Mouse (Mus musculus) neural tube, embryonic 11.5 days (tissue): ENCODE results near the gene E130114P18Rik. TPM values are rescaled to one million over a fixed set of nuclear protein-coding genes. Genes with fewer than 3 reads are reported as not detected.

Experiments used
- ATAC-seq: fragments of 200-750 bp; cut with Nextera tagmentation; 2 replicates; pipeline ENCODE4 v1.8.0; 2017; ENCODE audit warnings: moderate number of reproducible peaks, mild to moderate bottlenecking, moderate TSS enrichment, moderate library complexity; ENCODE audit not compliant: insufficient read depth, low FRiP score, low TSS enrichment
- DNase-seq: peaks from one replicate; pipeline ENCODE4 v3.0.0-alpha.2; 2015; ENCODE audit warnings: low spot score
- H3K27ac ChIP-seq: fragments of 300-500 bp; sonication (generic); 2 replicates; pipeline ENCODE4 v1.5.1; 2014; ENCODE audit warnings: low read depth, mild to moderate bottlenecking, low read length
- H3K27me3 ChIP-seq: fragments of 300-500 bp; sonication (generic); 2 replicates; pipeline ENCODE4 v1.6.1; 2014; ENCODE audit warnings: mild to moderate bottlenecking, low read length, mixed read lengths; ENCODE audit not compliant: control insufficient read depth, insufficient read depth
- H3K36me3 ChIP-seq: fragments of 300-500 bp; sonication (generic); 2 replicates; pipeline ENCODE4 v1.6.1; 2014; ENCODE audit warnings: mild to moderate bottlenecking, low read length, moderate library complexity, mixed read lengths; ENCODE audit not compliant: control insufficient read depth, insufficient read depth
- H3K4me1 ChIP-seq: fragments of 300-500 bp; sonication (generic); 2 replicates; pipeline ENCODE4 v1.6.1; 2014; ENCODE audit warnings: low read length, mixed read lengths; ENCODE audit not compliant: control insufficient read depth, insufficient read depth
- H3K4me2 ChIP-seq: fragments of 300-500 bp; sonication (generic); 2 replicates; pipeline ENCODE4 v1.6.1; 2014; ENCODE audit warnings: low read depth, mild to moderate bottlenecking, moderate library complexity
- H3K4me3 ChIP-seq: fragments of 300-500 bp; sonication (generic); 2 replicates; pipeline ENCODE4 v1.5.1; 2014; ENCODE audit warnings: low read depth, low read length
- H3K9ac ChIP-seq: fragments of 300-500 bp; sonication (generic); 2 replicates; pipeline ENCODE4 v1.6.1; 2014; ENCODE audit warnings: mild to moderate bottlenecking, low read length
- H3K9me3 ChIP-seq: fragments of 300-500 bp; sonication (generic); 2 replicates; pipeline ENCODE4 v1.6.1; 2016; ENCODE audit warnings: low read length; ENCODE audit not compliant: control insufficient read depth
- WGBS: fragments of 180-500 bp; shearing (Covaris S2); extraction: QIAGEN DNeasy Blood & Tissue Kit; methylation state at CpG from one replicate; pipeline ENCODE4 v1.1.7; 2014; 5-methylcytosine and 5-hydroxymethylcytosine counted together
- polyA plus RNA-seq: library from polyadenylated mRNA; unstranded; fragments of >200 nt; fragmentation: Nextera tagmentation; extraction: Ambion mirVana; gene quantifications from 2 replicates; pipeline ENCODE4 v1.2.1, GENCODE M21; 2014

Gene E130114P18Rik
- polyA plus RNA-seq, 1 experiment from 2014 or later: 9.1 TPM

GRCm38 (mm10) chr4:97795957-97796356 lies 18.1 kb upstream of the E130114P18Rik start:
- Histone ChIP-seq H3K36me3 (peaks cover 2% of the 10 kb centered on the region; the same call in 1 of the 2 replicates), H3K9me3 (no peaks in the 10 kb centered on the region), H3K4me2 (no peak overlapping the region), H3K9ac (no peak overlapping the region), H3K27ac (no peak overlapping the region), H3K4me1 (no peaks in the 10 kb centered on the region; the same call in 1 of the 2 replicates), H3K4me3 (no peak overlapping the region), H3K27me3 (no peaks in the 10 kb centered on the region)
- ATAC-seq (no peak), DNase-seq (no peak)
- 86% methylated on average over 5 of the region's 5 CpGs for WGBS

- DNase-seq (no peak), ATAC-seq (no peak)
- Histone ChIP-seq H3K4me1 (no peaks in the 10 kb centered on the region; the same call in 1 of the 2 replicates), H3K4me3 (no peak overlapping the region), H3K27me3 (no peaks in the 10 kb centered on the region), H3K4me2 (no peak overlapping the region), H3K36me3 (peaks cover 2% of the 10 kb centered on the region; the same call in 1 of the 2 replicates), H3K9me3 (no peaks in the 10 kb centered on the region), H3K9ac (no peak overlapping the region), H3K27ac (no peak overlapping the region)
- WGBS: 82% methylated on average over 4 of the region's 4 CpGs
Observed at GRCm38 (mm10) chr4:97794865-97795264, 17.0 kb upstream of the E130114P18Rik start.

- H3K27me3 ChIP-seq: no peaks in the 10 kb centered on the region
- no peaks in the 10 kb centered on the region; the same call in 1 of the 2 replicates for H3K4me1 ChIP-seq
- no peak overlapping the region for H3K4me3 ChIP-seq
- H3K27ac ChIP-seq: no peak overlapping the region
- no peak overlapping the region for H3K4me2 ChIP-seq
- no peak for ATAC-seq
- 81% methylated on average over 10 of the region's 10 CpGs for WGBS
- DNase-seq: no peak
- H3K36me3 ChIP-seq: peaks cover 2% of the 10 kb centered on the region; the same call in 1 of the 2 replicates
- H3K9ac ChIP-seq: no peak overlapping the region
- no peaks in the 10 kb centered on the region for H3K9me3 ChIP-seq
Observed at GRCm38 (mm10) chr4:97793931-97794330, 16.1 kb upstream of the E130114P18Rik start.

GRCm38 (mm10) chr4:97788537-97788936 lies 10.7 kb upstream of the E130114P18Rik start:
- Histone ChIP-seq H3K9ac (no peak overlapping the region), H3K4me3 (no peak overlapping the region), H3K27ac (no peak overlapping the region), H3K9me3 (no peaks in the 10 kb centered on the region), H3K4me1 (0 out of 2 replicates have a peak, but pooled peaks cover 3% of the 10 kb centered on the region), H3K36me3 (peaks cover 3% of the 10 kb centered on the region), H3K4me2 (no peak overlapping the region), H3K27me3 (no peaks in the 10 kb centered on the region)
- 76% methylated on average over 4 of the region's 4 CpGs for WGBS
- ATAC-seq (no peak), DNase-seq (no peak)

GRCm38 (mm10) chr4:97787515-97787914 lies 9.6 kb upstream of the E130114P18Rik start:
- H3K27me3 ChIP-seq: no peaks in the 10 kb centered on the region

DNA sequence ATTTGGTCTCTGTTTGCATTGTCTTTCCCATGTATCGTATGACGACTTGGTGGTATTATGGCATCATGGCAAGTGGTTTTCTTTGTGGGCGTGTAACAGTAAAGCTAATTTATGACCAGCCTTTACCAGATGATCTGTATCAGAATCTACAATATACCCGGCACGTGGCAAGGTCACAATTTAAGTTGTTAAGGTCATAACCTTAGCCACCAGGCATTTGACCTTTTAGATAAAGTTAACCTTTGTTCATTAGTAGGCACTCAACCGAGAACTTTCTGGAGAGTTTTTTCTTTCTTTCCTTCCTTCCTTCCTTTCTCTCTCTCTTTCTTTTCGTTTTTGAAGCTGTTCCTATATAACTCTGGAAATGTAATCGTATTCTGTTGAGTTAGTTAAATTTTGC lies 8.7 kb upstream of the E130114P18Rik start:
- WGBS: 48% methylated on average over 8 of the region's 8 CpGs
- Histone ChIP-seq H3K4me3 (no peak overlapping the region), H3K4me1 (0 out of 2 replicates have a peak, but pooled peaks cover 3% of the 10 kb centered on the region), H3K27ac (no peak overlapping the region), H3K36me3 (peaks cover 7% of the 10 kb centered on the region), H3K9ac (no peak overlapping the region), H3K9me3 (no peaks in the 10 kb centered on the region), H3K4me2 (no peak overlapping the region), H3K27me3 (no peaks in the 10 kb centered on the region)
- DNase-seq (no peak), ATAC-seq (no peak)

More at GRCm38 (mm10) chr4:97787515-97787914, 9.6 kb upstream of the E130114P18Rik start:
- Histone ChIP-seq H3K27ac (no peak overlapping the region), H3K9ac (no peak overlapping the region), H3K4me3 (no peak overlapping the region), H3K9me3 (no peaks in the 10 kb centered on the region), H3K4me1 (0 out of 2 replicates have a peak, but pooled peaks cover 3% of the 10 kb centered on the region), H3K36me3 (peaks cover 7% of the 10 kb centered on the region), H3K4me2 (no peak overlapping the region)
- DNase-seq (no peak), ATAC-seq (no peak)
- 78% methylated on average over 3 of the region's 3 CpGs for WGBS

- Histone ChIP-seq H3K27me3 (no peaks in the 10 kb centered on the region), H3K4me3 (no peak overlapping the region), H3K4me2 (no peak overlapping the region), H3K9me3 (no peaks in the 10 kb centered on the region), H3K9ac (no peak overlapping the region), H3K36me3 (peaks cover 7% of the 10 kb centered on the region), H3K4me1 (0 out of 2 replicates have a peak, but pooled peaks cover 3% of the 10 kb centered on the region), H3K27ac (no peak overlapping the region)
- 84% methylated on average over 8 of the region's 8 CpGs for WGBS
- DNase-seq (no peak), ATAC-seq (no peak)
Observed at GRCm38 (mm10) chr4:97785547-97786271, 7.8 kb upstream of the E130114P18Rik start.

- H3K27ac ChIP-seq: no peak overlapping the region
- ATAC-seq: no peak
- H3K27me3 ChIP-seq: no peaks in the 10 kb centered on the region
- no peak for DNase-seq
- H3K4me3 ChIP-seq: no peak overlapping the region
- H3K36me3 ChIP-seq: peaks cover 7% of the 10 kb centered on the region
- H3K9me3 ChIP-seq: no peaks in the 10 kb centered on the region
- no peak overlapping the region for H3K9ac ChIP-seq
- H3K4me2 ChIP-seq: no peak overlapping the region
- H3K4me1 ChIP-seq: 0 out of 2 replicates have a peak, but pooled peaks cover 7% of the 10 kb centered on the region
- WGBS: 85% methylated on average over 11 of the region's 11 CpGs
Observed at GRCm38 (mm10) chr4:97784236-97784635, 6.4 kb upstream of the E130114P18Rik start.
